Mouse (Mus musculus) lung, postnatal 0 days (tissue): ENCODE measurements around the gene Fmo6.

ENCODE experiments used
- CTCF ChIP-seq: IDR thresholded peaks from 2 replicates; pipeline ENCODE4 v1.5.1; 2016; ENCODE audit warnings: antibody characterized with exemption, mild to moderate bottlenecking
- EP300 ChIP-seq: IDR thresholded peaks from 2 replicates; pipeline ENCODE4 v1.6.1; 2016; ENCODE audit warnings: antibody characterized with exemption, mild to moderate bottlenecking, control low read depth

- no peak for TF ChIP-seq CTCF
- TF ChIP-seq EP300: no peak
These were observed 54.6 kb downstream of the Fmo6 start for GRCm38 (mm10) chr1:162882681-162883080.
